Mouse (Mus musculus): ENCODE data around the gene Anks6. TPM values are rescaled to one million over a fixed set of nuclear protein-coding genes. Genes with fewer than 3 reads are reported as not detected.
A peak's percentile ranks its signal among the peaks of the same experiment; 100 is the strongest.

The Anks6 gene
- total RNA-seq, 2 experiments from 2014 or later = 0.09 TPM; not detected in 1

DNA sequence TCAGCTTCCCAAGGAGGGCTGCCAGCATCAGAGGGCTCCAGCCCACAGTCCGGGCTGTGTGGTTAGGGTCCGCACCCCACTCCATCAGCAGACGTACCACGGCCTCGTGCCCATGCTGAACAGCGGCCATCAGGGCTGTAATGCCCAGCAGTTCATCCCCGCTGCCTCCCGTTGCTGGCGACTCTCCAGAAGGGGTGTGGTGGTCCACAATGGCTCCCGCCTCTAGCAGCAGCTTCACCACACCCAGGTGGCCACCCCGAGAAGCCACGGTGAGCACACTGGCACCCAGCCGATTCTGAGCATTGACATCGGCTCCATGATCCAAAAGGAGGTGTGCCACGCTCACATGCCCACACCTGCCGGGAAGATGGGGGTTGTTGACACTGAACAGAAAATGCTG lies 8.0 kb downstream of the Anks6 start:
- no peak for ATAC-seq (replicated peaks; ENCODE audit: low FRiP score, low TSS enrichment, poor library complexity, severe bottlenecking)

DNA sequence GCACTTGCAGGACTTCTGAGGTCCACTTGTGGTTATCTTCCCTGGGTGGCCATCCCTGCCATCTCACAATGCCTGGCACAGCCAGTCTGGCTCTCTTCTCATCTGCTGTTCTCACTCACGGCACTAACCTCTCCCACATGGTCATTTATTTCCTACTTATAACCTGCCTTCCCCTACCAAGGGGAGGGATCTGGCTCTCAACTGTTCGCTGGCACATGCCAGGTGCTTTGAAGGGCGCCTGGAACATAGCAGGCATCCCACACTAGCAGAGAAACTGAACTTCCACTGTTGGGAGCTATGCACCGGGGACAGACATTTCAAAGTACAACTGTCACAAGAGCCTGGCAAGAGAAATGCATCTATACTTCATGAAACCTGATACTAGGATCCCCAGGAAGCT lies 9.5 kb downstream of the Anks6 start:
- no peak for ATAC-seq (replicated peaks; ENCODE audit: low FRiP score, low TSS enrichment, poor library complexity, severe bottlenecking)

DNA sequence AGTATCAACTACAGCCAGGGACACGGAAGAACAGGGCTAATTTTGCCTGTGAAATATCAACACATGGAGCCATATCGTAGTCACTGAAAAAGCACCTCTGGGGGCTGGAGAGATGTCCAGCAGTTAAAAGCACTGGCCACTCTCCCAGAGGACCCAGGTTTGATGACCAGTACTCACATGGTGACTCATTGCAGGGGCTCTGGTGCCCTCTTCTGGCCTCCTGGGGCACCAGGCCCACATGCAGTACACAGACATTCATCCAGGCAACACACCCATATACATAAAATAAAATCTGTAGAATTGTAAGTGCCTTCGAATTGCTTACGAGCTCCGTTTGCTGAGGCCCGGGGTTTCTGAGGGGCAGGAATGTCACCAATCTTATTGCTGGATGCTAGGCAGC lies 10.3 kb downstream of the Anks6 start:
- no peak for ATAC-seq (replicated peaks; ENCODE audit: low FRiP score, low TSS enrichment, poor library complexity, severe bottlenecking)

DNA sequence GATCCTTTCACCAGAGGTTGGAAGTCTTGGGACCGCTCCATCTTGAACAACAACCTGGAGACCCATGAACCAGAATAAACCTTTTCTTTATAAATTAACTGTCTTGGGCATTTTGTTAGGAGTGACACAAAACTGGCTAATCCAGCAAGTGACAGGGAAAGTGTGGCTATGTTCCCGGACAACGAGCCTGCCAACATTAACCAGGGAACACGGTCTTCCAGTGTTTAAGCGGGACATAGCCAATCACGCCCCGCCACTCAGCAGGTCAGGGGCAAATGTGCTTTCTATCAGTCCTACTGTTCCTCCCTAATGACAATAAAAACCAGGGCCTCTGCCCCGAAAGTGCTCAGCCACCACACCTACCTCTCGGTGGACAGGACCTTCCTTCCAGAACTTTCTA lies 13.4 kb downstream of the Anks6 start:
- no peak for ATAC-seq (replicated peaks; ENCODE audit: low FRiP score, low TSS enrichment, poor library complexity, severe bottlenecking)

DNA sequence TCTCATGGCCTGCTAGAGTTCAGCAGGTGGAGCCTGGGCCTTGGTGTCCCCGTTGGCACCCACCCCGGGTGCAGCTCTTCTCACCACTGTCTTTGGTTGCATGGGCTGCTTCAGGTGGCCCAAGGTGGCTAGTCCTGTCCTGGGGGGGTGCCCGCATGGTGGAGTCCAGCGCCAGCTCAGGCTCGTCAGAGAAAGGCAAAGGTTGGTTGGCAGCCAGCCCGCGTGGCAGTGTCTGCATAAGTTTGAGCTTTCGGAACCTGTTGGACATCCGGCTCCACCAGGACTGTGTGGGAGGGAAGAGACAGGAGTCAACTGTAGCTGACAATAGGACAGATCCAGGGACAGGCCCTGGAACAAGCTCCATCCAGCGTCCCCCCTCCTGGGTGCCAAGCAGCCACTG lies 17.6 kb downstream of the Anks6 start:
- no peak for ATAC-seq (replicated peaks; ENCODE audit: low FRiP score, low TSS enrichment, poor library complexity, severe bottlenecking)

DNA sequence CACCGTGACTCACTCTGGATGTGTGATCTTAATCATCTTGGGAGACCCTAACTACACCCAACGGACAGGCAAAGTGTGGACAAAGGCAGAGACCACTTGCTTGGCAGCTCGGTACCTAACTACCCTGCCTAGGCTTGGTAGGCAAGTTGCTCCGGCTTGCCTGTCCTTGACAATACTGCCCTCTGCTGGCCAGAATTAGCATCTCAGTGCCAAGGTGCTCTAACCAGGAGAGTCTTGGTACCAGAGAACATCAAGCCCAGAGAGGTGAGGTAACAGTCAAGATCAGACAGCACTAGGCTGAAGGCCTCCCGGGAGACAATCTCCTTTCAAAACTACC lies 19.9 kb downstream of the Anks6 start:
- peak; percentile 77 for ATAC-seq (replicated peaks; ENCODE audit: low FRiP score, low TSS enrichment, poor library complexity, severe bottlenecking)

DNA sequence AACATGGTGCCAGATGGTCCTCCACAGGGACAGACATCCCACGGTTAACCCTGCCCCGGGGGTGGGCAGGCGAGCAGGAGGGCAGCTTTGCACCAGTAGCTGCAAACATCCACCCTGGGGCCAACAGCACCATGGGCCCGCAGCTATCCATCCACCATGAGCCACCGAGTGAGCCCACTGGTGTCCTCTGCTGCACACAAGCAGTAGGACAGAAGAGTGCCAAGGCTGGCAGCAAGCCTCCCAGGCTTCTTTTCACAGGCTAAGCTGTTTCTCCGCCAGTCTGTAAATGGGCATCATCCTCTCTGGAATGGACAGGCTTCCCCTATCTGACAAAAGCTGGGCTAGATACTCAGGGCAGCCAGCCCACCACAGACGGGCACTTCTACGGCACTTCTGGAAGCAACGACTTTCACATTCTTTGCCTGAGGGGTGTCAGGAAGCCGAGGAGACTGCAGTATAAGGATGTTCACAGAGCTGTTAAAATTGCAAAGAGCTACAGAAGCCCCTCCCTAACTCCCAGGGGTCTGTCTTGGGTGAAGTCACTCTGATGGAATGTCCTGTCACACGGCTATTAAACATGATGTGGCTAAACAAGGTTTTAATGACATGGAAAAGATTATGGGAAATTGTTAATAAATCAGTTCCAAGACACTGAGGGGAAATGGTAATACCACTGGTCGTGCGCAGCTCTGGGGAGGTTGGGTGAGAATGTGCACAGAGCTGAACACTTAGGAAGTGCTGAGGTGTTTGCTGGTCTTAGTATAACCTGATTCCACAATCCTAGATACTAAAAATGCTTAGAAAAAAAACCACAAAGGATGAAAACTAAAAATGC lies 20.5 kb downstream of the Anks6 start:
- ATAC-seq (replicated peaks; ENCODE audit: low FRiP score, low TSS enrichment, poor library complexity, severe bottlenecking) = no peak

DNA sequence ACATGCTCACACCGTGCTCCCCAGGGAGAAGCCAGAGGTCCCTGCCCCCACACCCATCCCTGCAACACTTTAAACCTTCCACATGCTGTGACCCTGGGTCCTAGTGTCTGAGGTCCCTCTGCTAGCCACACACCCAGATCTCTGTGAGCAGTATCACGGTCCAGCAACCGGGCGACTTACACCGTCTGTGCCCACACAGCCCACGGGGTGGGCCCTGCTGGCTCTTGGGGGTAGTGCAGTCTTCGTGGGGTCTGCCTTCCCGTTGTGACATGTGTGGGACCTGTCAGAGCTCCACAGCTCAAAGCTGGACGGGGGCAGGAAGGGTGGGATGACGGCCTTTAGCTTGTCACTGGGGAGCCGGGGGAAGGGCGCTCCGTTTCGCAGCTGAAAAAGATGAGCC lies 21.7 kb downstream of the Anks6 start:
- no peak for ATAC-seq (replicated peaks; ENCODE audit: low FRiP score, low TSS enrichment, poor library complexity, severe bottlenecking)

DNA sequence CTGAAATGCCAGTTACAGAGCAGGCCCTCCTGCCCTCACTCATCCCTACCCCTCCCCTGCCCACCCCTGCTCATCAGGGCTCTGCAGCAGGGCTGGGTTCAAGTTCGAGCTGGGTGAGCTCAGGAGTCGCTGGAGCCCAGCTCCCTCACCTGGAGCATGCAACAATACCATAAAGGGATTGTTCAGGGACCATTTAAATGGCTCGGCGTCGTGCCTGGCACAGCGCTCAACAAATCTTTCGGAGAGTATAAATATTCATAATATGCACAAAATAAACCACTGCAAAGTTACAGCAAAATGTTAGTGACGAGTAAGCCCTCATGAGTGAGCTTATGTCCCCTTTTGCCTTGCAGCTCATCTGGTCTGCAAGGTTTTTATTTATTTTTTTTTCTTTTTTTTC lies 25.1 kb downstream of the Anks6 start:
- ATAC-seq (replicated peaks; ENCODE audit: low FRiP score, low TSS enrichment, poor library complexity, severe bottlenecking) = no peak

DNA sequence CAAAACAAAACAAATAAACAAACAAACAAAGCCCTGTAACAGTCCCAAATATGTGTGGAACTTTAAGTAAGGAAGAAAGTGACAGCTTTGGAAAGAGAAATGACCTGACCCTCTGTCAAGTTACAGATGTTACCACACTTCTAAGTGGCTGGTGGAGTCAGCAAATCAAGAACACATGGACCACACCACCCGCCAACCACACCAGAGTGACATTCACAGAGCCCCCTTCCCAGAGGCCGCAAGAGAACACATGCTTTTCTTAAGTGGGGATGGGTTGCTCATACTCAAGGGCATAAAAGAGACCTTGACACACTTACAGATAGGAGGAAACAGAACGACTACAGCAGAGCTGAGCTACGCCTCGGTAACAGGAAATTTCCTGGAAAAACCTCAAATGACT lies 28.4 kb downstream of the Anks6 start:
- no peak for ATAC-seq (replicated peaks; ENCODE audit: low FRiP score, low TSS enrichment, poor library complexity, severe bottlenecking)

DNA sequence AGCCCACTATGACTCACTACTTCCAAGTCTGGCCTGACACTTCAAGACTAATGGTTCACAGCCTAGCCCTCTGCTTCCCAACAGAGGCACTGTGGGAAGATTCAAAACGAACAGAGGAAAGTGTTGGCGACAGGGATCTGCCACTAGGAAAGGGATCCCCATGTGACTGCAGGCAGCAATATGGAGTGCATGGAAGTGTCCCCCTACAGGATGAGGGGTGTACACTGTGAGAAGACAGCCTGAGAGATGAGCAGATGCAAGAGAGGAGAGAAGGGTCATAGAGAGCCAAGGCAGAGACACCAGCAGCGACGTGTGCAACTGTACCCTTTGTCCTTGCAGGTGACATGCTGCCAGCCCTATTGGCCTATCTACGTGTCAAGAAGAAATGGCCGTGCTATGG lies 33.3 kb downstream of the Anks6 start:
- no peak for ATAC-seq (replicated peaks; ENCODE audit: low FRiP score, low TSS enrichment, poor library complexity, severe bottlenecking)

DNA sequence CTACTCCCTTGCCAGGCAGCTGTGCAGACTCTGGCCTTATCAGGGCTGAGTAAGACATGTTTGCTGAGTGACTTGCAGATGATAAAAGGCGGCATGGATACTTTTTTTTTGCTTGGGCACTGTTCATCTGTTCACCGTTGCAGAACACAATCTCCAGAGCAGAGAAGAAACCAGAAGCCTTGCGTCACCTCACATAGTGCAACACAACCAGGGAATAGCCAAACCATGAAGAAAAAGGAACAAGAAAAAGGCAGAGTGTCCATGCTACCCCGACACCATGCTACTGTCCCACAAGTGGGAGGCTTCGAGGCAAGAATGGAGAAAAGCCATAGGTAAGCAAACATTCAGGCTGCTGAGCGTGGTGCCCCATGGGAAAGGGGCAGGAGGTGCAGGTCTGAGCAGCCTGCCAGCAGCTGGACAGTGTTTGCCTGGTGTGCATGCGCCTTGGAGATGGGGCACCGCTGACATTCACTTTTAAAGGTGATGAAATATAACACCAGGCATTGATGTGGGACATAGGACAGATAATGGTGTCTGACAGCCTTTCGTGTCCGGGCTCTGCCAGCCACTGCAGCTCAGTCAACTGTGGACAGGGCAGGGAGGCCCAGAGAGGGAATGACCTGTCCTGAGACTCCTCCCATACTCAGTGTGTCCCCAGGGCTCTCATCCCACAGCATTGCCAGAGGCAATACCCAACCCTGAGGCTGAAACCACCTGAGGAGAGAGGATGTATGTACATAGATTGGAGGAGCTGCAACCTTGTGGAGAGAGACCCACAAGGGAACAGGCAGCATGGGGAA lies 34.2 kb downstream of the Anks6 start:
- ATAC-seq (replicated peaks; ENCODE audit: low FRiP score, low TSS enrichment, poor library complexity, severe bottlenecking) = no peak

DNA sequence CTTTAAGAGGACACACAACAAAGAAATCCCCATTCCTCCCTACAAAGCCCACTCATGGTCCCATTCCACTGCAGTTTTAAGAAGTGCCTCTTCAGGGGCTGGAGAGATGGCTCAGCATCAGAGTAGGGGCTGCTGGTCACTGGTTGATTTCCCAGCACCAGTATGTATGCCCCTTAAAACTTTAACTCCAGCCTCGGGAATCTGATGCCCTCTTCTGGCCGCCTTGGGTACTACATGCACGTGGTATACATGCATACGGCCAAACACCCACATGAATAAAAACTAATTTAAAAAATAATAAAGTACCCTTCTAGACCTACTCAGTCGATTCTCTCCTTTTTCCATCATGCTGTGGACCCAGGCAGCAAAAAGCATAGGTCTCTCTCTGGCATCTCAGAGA lies 36.7 kb downstream of the Anks6 start:
- ATAC-seq (replicated peaks; ENCODE audit: low FRiP score, low TSS enrichment, poor library complexity, severe bottlenecking) = 0 out of 2 replicates have a peak, but pooled peaks have one; percentile 48

DNA sequence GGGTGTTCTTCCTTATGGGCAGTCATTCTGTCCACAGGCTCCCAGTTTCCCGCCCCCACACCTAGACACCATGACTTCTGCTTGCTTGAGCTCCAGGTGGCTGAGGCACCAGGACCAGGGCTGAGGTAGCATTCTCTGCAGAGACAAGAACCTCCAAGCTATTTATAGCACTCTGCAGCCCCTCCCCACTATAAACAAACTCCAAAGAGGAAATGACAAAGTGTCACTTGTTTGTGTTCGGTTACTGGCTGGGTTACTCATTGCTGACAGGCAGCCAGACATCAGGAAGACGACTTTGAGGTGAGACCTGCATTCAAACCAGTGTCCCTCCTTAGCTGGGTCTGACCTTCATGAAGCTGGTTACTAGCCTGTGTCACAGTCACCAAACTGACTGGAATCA lies 42.1 kb downstream of the Anks6 start:
- ATAC-seq (replicated peaks; ENCODE audit: low FRiP score, low TSS enrichment, poor library complexity, severe bottlenecking) = no peak

DNA sequence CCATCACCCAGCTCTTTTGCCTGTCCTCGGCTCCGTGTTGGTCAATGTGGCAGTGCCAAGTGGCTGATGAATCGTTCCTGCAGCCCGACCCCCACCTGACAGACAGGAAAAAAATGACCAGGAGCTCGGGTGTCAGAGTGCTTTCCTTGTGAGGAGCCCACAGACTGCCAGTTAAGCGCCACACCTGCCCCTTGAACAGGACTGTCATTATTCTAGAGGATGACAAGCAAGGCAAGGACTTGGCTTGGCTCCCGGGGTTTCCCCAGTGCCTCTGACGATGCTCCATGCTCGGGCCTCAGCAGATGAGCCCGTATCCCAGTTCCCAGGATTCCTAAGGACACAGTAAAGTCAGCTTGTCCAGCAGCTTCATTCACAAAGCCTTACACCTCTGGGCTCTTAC lies 44.8 kb downstream of the Anks6 start:
- ATAC-seq (replicated peaks; ENCODE audit: low FRiP score, low TSS enrichment, poor library complexity, severe bottlenecking) = no peak

DNA sequence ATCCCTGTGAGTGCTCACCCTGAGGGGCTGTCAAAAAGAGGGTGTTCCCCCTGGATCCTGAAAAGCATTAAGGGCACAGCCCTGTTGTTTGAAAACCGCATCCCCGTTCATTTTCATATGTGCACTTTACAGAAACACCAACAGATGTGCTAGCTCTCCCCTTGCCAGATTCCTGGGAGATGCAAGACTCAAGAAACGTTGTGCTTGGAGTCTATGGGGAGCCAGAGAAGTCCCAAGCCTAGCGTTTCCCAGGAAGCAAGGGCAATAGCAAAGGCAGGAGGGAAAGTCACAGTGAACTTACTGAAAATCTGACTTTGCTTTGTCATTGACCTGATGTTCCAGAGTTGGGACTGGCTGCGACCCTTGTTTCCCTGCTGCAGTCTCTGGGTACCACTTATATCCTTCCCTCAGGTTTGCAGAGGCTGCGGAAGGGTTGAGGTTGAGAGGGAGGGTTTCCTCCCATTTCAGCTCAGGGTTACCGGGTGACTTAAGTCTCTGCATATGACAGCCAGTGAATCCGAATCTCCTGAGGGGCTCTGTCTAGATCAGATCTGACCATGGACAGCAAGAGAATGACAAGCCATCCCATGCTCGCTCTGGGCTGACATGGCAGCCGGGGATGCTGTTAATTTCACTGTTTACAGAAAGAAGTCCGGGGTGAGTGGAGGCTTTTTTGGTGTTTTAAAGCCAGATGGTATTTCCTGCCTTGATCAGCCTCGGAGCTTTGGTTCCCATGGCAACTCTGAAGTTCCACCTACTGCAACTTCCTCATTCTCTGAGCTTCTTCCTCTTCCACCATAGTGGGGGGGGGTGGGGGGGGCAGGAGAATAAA lies 46.6 kb downstream of the Anks6 start:
- no peak for ATAC-seq (replicated peaks; ENCODE audit: low FRiP score, low TSS enrichment, poor library complexity, severe bottlenecking)

DNA sequence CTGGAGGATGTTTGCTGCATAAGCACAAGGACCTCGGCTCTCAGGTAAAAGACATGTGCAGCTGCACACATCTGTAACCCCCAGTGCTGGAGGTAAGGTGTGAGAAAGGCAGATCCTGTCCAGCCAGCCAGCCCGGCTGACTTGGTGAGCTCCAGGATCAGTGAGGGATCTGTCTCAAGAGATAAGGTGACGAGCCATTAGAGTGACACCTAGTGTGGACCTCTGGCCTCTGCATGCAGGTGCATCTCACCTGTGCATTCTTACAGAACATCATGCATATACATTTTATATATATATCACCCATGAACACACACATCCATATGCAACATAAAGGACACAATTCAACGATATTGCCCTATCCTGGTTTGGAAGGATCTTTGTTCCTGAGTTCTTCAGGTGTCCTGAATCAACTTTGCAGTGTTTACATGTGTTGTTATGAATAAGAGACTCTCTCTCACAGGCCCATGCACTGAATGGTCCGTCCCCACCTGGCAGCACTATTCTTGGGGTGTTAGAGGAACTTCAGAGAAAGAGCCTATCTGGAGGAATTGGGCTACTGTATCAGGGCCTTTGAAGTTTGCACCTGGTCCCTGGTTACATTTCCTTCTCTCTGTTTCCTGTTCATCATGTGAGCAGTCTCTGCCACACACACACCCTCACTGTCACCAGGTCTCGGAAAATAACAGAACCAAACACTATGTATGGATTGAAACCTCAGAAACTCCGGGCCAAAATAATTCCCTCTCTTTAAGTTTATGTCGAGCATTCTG lies 56.4 kb downstream of the Anks6 start:
- no peak for ATAC-seq (replicated peaks; ENCODE audit: low FRiP score, low TSS enrichment, poor library complexity, severe bottlenecking)

DNA sequence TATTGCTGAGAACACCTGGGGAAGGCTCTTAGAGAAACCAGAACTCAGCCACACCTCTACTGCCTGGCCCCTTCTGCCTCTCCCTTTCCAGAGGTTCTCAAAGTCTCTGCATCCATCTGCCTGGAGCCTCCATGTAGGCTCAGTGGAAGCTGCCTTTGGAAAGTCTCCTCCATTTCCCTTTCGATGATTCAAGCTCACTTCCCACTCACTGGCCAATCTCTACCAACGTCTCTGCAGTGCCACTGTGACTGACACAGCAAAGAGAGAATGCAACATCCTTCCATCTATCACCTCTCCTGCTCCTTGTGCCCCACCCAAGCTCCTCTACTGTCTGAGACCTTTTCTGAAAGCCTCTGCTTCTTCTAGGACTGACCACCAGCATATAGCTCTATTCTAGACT lies 59.3 kb downstream of the Anks6 start:
- no peak for ATAC-seq (replicated peaks; ENCODE audit: low FRiP score, low TSS enrichment, poor library complexity, severe bottlenecking)

DNA sequence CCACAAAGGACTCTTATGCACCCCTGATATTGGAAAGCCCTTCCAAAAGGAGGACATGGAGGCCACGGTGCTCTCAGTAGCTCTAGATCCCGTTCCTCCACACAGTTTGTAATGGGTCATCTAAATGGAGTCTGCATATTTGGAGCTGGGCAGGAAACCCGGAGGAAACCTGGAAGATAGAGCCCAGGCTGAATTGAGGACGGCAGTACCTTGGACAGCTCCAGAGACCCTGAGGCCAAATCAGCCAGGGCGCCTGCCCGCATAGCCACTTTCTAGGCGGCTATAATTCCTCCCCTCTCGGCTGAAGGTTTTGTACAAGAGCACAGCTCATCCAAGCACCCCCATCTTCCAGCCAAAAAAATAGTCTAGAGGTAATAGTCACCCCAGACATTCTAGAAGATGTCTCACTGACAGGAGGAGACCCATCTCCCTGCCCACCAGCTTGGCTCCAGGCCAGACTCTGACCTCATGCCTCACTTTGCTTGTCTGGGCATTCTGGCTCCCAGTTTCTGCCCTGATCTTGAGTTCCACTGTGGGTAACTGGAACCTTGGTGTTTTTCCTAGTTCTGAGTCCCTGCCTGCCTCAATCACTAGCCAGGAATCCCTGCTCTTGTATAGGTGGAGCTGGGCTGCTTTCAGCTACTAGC lies 64.3 kb downstream of the Anks6 start:
- peak; percentile 44; the same call in 1 of the 2 replicates for ATAC-seq (replicated peaks; ENCODE audit: low FRiP score, low TSS enrichment, poor library complexity, severe bottlenecking)
